Mouse (Mus musculus) limb, embryonic 14.5 days (tissue): ENCODE results near the gene Dnajc13. TPM values are rescaled to one million over a fixed set of nuclear protein-coding genes. Genes with fewer than 3 reads are reported as not detected.

Source experiments
- ATAC-seq: fragments of 200-750 bp; cut with Nextera tagmentation; 2 replicates; pipeline ENCODE4 v1.8.0; 2017; ENCODE audit warnings: low read depth, moderate number of reproducible peaks, moderate TSS enrichment; ENCODE audit not compliant: low FRiP score
- DNase-seq: peaks from one replicate; pipeline ENCODE4 v3.0.0-alpha.2; 2015; ENCODE audit warnings: low spot score
- H3K27ac ChIP-seq: fragments of 300-500 bp; sonication (generic); replicated peaks from 2 replicates; pipeline ENCODE4 v1.5.1; 2014; ENCODE audit warnings: low read depth, mild to moderate bottlenecking, low read length, moderate library complexity, mixed read lengths
- H3K27me3 ChIP-seq: fragments of 300-500 bp; sonication (generic); 2 replicates; pipeline ENCODE4 v1.6.1; 2014; ENCODE audit warnings: low read length, mixed read lengths; ENCODE audit not compliant: control insufficient read depth, insufficient read depth
- H3K36me3 ChIP-seq: fragments of 300-500 bp; sonication (generic); 2 replicates; pipeline ENCODE4 v1.6.1; 2014; ENCODE audit warnings: mild to moderate bottlenecking, low read length, moderate library complexity, mixed read lengths; ENCODE audit not compliant: control insufficient read depth, insufficient read depth
- H3K4me1 ChIP-seq: fragments of 300-500 bp; sonication (generic); 2 replicates; pipeline ENCODE4 v1.6.1; 2014; ENCODE audit warnings: antibody characterized with exemption, low read length, mixed read lengths; ENCODE audit not compliant: control insufficient read depth, insufficient read depth
- H3K4me2 ChIP-seq: fragments of 300-500 bp; sonication (generic); replicated peaks from 2 replicates; pipeline ENCODE4 v1.6.1; 2014; ENCODE audit warnings: low read depth, mild to moderate bottlenecking, low read length, moderate library complexity; ENCODE audit not compliant: severe bottlenecking
- H3K4me3 ChIP-seq: fragments of 300-500 bp; sonication (generic); replicated peaks from 2 replicates; pipeline ENCODE4 v1.5.1; 2014; ENCODE audit warnings: low read length
- H3K9ac ChIP-seq: fragments of 300-500 bp; sonication (generic); 2 replicates; pipeline ENCODE4 v1.6.1; 2014; ENCODE audit warnings: mild to moderate bottlenecking, low read depth, low read length, moderate library complexity; ENCODE audit not compliant: severe bottlenecking
- H3K9me3 ChIP-seq: fragments of 300-500 bp; sonication (generic); 2 replicates; pipeline ENCODE4 v1.6.1; 2016; ENCODE audit warnings: low read length; ENCODE audit not compliant: control insufficient read depth
- POLR2A ChIP-seq: fragments of 200-500 bp; IDR thresholded peaks from 2 replicates; pipeline ENCODE4 v1.8.0; 2012; ENCODE audit warnings: inconsistent platforms, mild to moderate bottlenecking, moderate library complexity, borderline replicate concordance; ENCODE audit not compliant: insufficient read depth, insufficient read length; ENCODE audit errors: extremely low read depth
- WGBS: fragments of 180-500 bp; shearing (Covaris S2); extraction: QIAGEN DNeasy Blood & Tissue Kit; methylation state at CpG from one replicate; pipeline ENCODE4 v1.1.7; 2014; 5-methylcytosine and 5-hydroxymethylcytosine counted together
- polyA plus RNA-seq, 2 experiments: library from polyadenylated mRNA; depleted of rRNA in 1 of 2; stranded (reverse) in 1 of 2; unstranded in 1 of 2; fragments of >200 nt; fragmentation: Nextera tagmentation in 1 of 2; extraction: Ambion mirVana in 1 of 2; gene quantifications; 2 replicates each; pipeline versions ENCODE4 v1.2.1 to v1.2.3; 2012 to 2014

The Dnajc13 gene
- polyA plus RNA-seq, 2 experiments, result 34.9 to 64.3 TPM

DNA sequence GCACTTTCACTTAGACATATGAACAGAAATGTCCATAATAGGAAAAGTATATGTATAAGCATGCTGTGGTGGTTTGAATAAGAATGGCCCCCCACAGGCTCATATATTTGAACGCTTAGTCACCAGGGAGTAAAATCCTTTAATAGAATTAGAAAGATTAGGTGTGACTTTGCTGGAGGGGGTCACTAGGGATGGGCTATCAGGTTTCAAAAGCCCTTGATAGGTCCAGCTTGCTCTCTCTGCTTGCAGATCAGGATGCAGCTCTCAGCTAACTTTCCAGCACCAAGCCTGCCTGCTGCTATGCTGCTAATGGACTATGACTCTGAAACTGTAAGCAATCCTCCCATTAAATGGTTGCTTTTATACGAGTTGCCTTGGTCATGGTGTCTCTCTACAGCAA lies 68.2 kb downstream of the Dnajc13 start:
- Histone ChIP-seq H3K4me1 (no peaks in the 10 kb centered on the region), H3K27me3 (no peaks in the 10 kb centered on the region), H3K36me3 (peaks cover 75% of the 10 kb centered on the region), H3K27ac (no peak overlapping the region), H3K9me3 (no peaks in the 10 kb centered on the region), H3K4me2 (no peak overlapping the region), H3K9ac (no peak overlapping the region), H3K4me3 (no peak overlapping the region)
- WGBS, result 41% methylated on average over 2 of the region's 2 CpGs
- ATAC-seq, result no peak
- no peak for DNase-seq
- no peak for TF ChIP-seq POLR2A

DNA sequence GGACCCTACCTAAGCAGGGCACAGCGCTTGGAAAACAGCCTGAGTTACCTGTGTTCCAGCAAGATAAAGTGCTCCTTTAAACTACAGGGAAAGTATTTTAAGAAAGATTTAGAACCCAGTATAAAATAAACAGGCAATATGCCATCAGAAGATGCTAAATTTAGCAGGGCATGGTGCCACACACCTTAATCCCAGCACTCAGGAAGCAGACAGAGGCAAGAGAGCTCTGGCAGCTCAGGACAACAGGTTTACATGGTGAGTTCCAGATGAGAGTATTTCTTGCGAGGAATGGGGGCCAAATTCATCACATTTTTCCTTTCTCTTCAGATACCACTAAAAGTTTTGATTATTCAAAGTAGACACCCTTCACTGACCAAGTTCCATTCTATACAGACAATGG lies 68.8 kb downstream of the Dnajc13 start:
- Histone ChIP-seq H3K36me3 (peaks cover 78% of the 10 kb centered on the region), H3K27me3 (no peaks in the 10 kb centered on the region), H3K4me2 (no peak overlapping the region), H3K27ac (no peak overlapping the region), H3K9me3 (no peaks in the 10 kb centered on the region), H3K4me3 (no peak overlapping the region), H3K4me1 (no peaks in the 10 kb centered on the region), H3K9ac (no peak overlapping the region)
- DNase-seq (no peak), ATAC-seq (no peak)
- no peak for TF ChIP-seq POLR2A
- 91% methylated on average over 2 of the region's 2 CpGs for WGBS

DNA sequence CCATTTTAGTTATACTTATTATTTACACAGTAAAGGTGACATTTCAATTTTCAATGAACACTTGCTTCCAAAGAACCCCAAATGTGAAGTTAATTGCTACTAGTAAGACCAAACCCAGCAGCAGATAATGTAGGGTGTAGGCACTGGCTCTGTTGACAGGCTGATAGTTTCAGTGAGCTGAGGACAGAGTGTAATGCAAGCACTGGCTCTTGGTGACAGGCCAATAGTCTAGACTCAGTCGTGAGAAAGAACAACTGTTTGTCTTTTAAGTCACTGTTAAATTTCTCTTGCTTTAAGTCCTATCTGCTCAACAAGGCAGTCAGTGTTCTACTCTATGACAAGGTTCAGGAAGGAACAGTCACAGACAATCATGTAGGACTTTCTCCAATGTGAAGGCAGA lies 69.4 kb downstream of the Dnajc13 start:
- WGBS, result 75% methylated on average over 1 of the region's 1 CpGs
- Histone ChIP-seq H3K9me3 (no peaks in the 10 kb centered on the region), H3K9ac (no peak overlapping the region), H3K27ac (no peak overlapping the region), H3K36me3 (peaks cover 79% of the 10 kb centered on the region), H3K4me1 (no peaks in the 10 kb centered on the region), H3K4me3 (no peak overlapping the region), H3K4me2 (no peak overlapping the region), H3K27me3 (no peaks in the 10 kb centered on the region)
- ATAC-seq (no peak), DNase-seq (no peak)
- TF ChIP-seq POLR2A, result no peak

DNA sequence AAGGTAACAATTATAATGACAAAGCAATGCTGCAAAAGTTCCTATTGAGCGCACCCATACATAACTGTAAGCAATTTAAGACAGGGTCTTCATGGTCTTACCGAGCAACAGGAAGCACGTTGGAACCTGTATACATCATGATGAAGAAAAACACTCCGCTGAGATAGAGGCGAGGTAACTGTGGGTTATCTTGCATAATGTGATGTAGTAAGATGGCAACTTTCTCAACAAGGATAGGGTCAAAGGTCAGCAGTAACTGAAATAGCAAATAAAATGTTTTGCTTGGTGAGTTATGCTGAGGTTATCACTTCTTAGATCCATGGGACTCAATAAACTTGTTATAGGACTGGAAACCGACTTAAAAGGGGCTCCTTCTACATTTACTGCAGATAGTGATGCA lies 70.2 kb downstream of the Dnajc13 start:
- H3K4me3 ChIP-seq, result no peak overlapping the region
- H3K4me2 ChIP-seq, result no peak overlapping the region
- no peak for TF ChIP-seq POLR2A
- H3K9me3 ChIP-seq, result no peaks in the 10 kb centered on the region
- DNase-seq (no peak), ATAC-seq (no peak)
- 89% methylated on average over 6 of the region's 6 CpGs for WGBS
- H3K27me3 ChIP-seq, result no peaks in the 10 kb centered on the region
- H3K36me3 ChIP-seq, result peaks cover 77% of the 10 kb centered on the region
- H3K27ac ChIP-seq, result no peak overlapping the region
- H3K9ac ChIP-seq, result no peak overlapping the region
- H3K4me1 ChIP-seq, result no peaks in the 10 kb centered on the region

DNA sequence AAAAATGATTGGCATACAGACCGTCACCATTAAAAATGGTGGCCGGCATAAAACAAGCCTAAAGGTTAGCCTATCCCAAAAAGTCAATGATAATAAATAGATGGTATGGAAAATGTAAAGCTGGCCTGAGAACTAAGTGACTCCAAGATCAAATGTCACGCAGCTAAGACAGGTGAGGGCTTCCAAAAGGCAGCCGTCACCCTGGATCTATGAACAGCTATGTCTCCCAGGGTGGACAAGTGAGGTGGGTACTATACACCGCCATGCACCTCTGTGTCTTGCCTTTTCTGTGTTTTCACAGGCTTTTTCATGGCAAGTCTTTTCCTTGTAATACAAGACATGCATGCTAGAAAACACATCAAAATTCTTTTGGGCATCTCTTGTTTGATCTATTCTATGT lies 73.1 kb downstream of the Dnajc13 start:
- Histone ChIP-seq H3K27me3 (no peaks in the 10 kb centered on the region), H3K4me3 (no peak overlapping the region), H3K9me3 (no peaks in the 10 kb centered on the region), H3K9ac (no peak overlapping the region), H3K27ac (no peak overlapping the region), H3K4me1 (no peaks in the 10 kb centered on the region), H3K4me2 (no peak overlapping the region), H3K36me3 (peaks cover 76% of the 10 kb centered on the region)
- 94% methylated on average over 5 of the region's 5 CpGs for WGBS
- DNase-seq (no peak), ATAC-seq (no peak)
- no peak for TF ChIP-seq POLR2A

DNA sequence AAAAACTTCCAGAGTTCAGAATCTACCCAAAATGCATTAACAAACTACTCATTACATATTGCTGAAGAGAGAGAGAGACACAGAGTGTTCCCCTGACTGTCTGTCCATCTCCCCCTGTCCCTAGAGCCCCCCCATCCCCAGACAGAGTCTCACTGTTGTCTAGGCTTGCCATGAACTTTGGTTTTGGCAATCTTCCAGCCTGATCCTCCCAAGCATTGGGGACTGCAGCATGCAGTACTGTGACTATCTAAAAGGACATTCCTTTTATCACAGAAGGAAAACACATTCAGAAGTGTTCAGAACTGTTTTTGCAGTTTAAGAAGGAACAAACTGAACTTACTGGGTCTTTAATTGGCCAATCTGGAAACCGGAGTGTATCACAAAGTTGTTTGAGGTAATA lies 74.0 kb downstream of the Dnajc13 start:
- Histone ChIP-seq H3K9me3 (no peaks in the 10 kb centered on the region), H3K27me3 (no peaks in the 10 kb centered on the region), H3K9ac (no peak overlapping the region), H3K27ac (no peak overlapping the region), H3K4me2 (no peak overlapping the region), H3K4me3 (no peak overlapping the region), H3K4me1 (no peaks in the 10 kb centered on the region), H3K36me3 (peaks cover 67% of the 10 kb centered on the region)
- TF ChIP-seq POLR2A, result no peak
- no peak for ATAC-seq
- WGBS, result 91% methylated on average over 1 of the region's 1 CpGs
- no peak for DNase-seq
